Mouse (Mus musculus) adrenal gland, adult 8-10 months (tissue): ENCODE measurements at regions not wholly inside any gene's neighbourhood (a gene's known extent, or its start where the extent isn't known, plus 50 kb on each side); places are given as distances from the start of the nearest gene placed in this dataset.
A peak's percentile ranks its signal among the peaks of the same experiment; 100 is the strongest.

Experiments used
- DNase-seq: peaks from one replicate; pipeline ENCODE4 v3.0.0; 2022

GRCm38 (mm10) chr4:106244826-106245510 lies 71.0 kb upstream of the Usp24 start:
- DNase-seq: no peak

DNA sequence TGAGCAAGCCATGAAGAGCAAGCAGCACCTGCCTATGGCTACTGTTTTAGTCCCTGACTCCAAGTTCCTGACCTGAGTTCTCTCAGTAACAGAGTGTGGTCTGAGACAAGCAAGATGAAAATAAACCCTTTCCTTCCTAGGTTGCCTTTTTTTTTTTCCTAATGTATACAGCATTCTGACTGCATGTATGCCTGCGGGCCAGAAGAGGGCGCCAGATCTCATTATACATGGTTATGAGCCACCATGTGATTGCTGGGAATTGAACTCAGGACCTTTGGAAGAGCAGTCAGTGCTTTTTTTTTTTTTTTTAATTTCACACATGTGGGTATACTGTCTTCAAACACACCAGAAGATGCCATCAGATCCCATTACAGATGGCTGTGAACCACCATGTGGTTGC lies 69.3 kb upstream of the Usp24 start:
- no peak for DNase-seq

DNA sequence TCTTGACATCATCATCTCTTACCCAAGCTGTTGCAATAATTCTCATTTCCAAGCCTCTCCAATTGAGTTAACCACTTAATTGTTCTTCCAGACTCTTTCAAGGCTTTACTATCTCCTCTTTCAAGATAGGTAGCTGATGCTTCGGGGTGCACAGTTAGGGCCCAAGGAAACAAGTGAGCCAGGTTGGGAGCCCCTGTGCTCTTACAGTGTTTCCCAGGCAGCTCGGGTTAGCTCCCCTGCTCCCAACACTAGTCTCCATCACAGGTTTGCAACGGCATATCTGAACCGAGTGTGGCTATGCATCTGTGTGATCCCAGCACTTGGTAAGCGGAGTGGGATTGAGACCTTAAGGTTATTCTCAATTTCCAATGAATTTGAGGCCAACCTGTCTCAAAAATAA lies 68.6 kb upstream of the Usp24 start:
- DNase-seq: no peak

DNA sequence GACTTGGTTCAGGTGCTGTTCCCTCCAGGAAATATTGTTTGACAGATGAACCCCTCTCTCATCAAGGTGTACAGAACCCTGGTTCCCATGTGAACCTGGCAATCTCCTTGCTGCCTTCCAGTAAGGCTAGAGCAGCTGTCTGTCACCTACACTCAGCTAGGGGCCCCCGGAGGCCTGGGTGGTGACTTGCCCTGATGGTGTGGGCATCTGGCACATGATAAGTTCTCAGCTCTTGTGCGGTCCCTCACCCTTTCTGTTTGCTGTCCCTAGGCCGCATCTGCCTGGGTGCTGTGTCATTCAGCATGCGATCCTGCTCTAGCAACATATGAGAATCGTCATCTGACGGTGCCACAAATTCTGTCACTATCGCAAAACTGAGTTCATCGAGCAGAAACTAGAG lies 67.7 kb upstream of the Usp24 start:
- DNase-seq: no peak

- DNase-seq: no peak
Measured at GRCm38 (mm10) chr4:106249028-106249782, 66.8 kb upstream of the Usp24 start.

DNA sequence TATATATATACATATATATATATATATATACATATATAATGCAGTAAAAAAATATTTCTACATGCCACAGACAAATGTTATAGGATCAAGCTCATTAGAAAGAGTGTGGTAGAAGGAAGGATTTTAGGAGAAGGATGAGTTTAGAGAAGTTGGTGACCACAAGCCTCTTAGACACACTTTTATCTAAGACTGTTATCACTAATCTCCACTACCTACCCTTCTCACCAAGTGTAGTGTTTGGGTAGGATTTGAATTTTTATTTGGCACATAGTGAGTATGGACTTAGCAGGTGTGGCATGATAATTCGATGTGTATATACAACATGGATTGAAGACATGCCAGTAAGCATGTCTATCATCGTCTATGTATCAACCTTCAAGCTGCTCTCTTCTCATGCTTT lies 66.0 kb upstream of the Usp24 start:
- no peak for DNase-seq

- DNase-seq: no peak
Measured at GRCm38 (mm10) chr4:106251430-106251829, 64.6 kb upstream of the Usp24 start.

GRCm38 (mm10) chr4:106252946-106253345 lies 63.1 kb upstream of the Usp24 start:
- DNase-seq: no peak

DNA sequence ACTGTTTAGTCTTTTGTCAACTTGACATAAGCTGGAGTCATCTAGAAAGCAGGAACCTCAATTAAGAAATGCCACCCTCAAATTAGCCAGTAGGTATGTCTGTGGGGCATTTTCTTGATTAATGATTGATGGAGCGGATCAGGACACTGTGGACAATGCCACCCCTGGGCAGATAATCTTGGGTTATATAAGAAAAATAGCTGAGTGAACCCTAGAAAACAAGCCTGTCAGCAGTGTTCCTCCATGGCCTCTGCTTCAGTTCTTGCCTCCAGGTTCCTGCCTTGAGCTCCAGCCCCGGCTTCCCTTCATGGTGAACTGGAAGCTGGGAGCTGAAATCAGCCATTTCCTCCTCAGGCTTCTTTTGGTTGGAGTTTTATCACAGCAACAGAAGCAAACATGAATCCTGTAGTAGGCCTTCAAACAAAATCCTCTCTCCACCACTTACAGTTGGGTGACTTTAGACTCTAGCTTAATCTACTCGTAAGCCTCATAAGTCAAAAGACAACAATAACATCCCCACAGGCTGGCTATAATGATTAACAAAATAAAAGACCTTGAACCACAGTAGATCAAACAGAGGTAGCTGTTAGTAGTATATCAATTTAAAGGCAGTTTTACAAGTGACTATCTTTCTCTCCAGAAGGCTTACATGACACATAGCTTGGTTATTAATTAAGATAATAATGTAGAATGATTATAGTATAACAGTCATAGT lies 61.1 kb upstream of the Usp24 start:
- no peak for DNase-seq

- peak; percentile 28 for DNase-seq
Measured at GRCm38 (mm10) chr4:106255959-106256609, 59.9 kb upstream of the Usp24 start.

DNA sequence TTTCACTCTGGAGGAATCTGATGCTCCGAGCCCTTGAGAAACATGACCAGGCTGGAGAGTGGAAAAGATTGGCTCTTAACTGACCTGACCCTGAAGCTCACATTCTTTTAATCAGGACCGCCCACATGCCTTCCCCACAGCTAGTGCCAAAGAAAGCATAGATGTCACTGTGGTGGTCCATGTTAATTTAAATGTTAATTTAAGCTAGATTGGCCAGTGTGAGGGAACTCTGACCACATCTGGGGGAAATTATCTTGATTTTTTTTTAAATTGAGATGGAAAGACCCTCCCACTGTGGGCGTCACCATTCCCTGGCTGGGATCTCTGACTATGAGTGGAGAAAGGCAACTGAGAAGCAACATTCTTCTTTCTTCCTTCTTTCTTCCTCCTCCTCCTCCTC lies 54.6 kb upstream of the Usp24 start:
- no peak for DNase-seq

GRCm38 (mm10) chr4:106261901-106262560 lies 54.0 kb upstream of the Usp24 start:
- no peak for DNase-seq

GRCm38 (mm10) chr4:106262751-106263725 lies 53.0 kb upstream of the Usp24 start:
- DNase-seq: no peak
